Mouse (Mus musculus) thymus, adult 2 months (tissue): Measurements from ENCODE around the gene Atad1. TPM values are rescaled to one million over a fixed set of nuclear protein-coding genes. Genes with fewer than 3 reads are reported as not detected.
"Not testable (repeated sequence)": the region's sequence is repeated elsewhere in the genome, so short reads cannot be mapped to it uniquely, and the experiment has no call there.

Experiments used
- DNase-seq: peaks from one replicate; pipeline ENCODE4 v3.0.0; 2021
- H3K27ac ChIP-seq: fragments of 200-500 bp; 2 replicates; pipeline ENCODE4 v1.5.1; 2012; ENCODE audit warnings: low read length, control low read depth; ENCODE audit not compliant: control insufficient read depth, insufficient read depth
- H3K27me3 ChIP-seq: fragments of 200-500 bp; 2 replicates; pipeline ENCODE4 v1.6.1; 2012; ENCODE audit warnings: mild to moderate bottlenecking, low read length, moderate library complexity, mixed read lengths; ENCODE audit not compliant: control insufficient read depth, insufficient read depth
- H3K36me3 ChIP-seq: fragments of 200-500 bp; 2 replicates; pipeline ENCODE4 v1.6.1; 2012; ENCODE audit warnings: mild to moderate bottlenecking, low read length, moderate library complexity; ENCODE audit not compliant: control insufficient read depth, insufficient read depth
- H3K4me1 ChIP-seq: fragments of 200-500 bp; replicated peaks from 2 replicates; pipeline ENCODE4 v1.6.1; 2012; ENCODE audit warnings: low read length; ENCODE audit not compliant: control insufficient read depth, insufficient read depth
- H3K4me3 ChIP-seq: fragments of 200-500 bp; 2 replicates; pipeline ENCODE4 v1.5.1; 2012; ENCODE audit warnings: mild to moderate bottlenecking, low read length, control low read depth, moderate library complexity; ENCODE audit not compliant: control insufficient read depth, insufficient read depth
- CTCF ChIP-seq: fragments of 200-500 bp; IDR thresholded peaks from 2 replicates; pipeline ENCODE4 v1.5.1; 2012; ENCODE audit warnings: mild to moderate bottlenecking, control low read depth, low read length, moderate library complexity, borderline replicate concordance; ENCODE audit not compliant: control insufficient read depth, poor library complexity, insufficient read depth; ENCODE audit errors: extremely low read depth
- POLR2A ChIP-seq: fragments of 200-500 bp; IDR thresholded peaks from 2 replicates; pipeline ENCODE4 v1.6.1; 2012; ENCODE audit warnings: mild to moderate bottlenecking, low read length, control low read depth, moderate library complexity; ENCODE audit not compliant: control insufficient read depth, poor library complexity, insufficient read depth; ENCODE audit errors: extremely low read depth
- WGBS: fragments of 180-500 bp; shearing (Covaris S2); methylation state at CpG from one replicate; pipeline ENCODE4 v1.1.7; 2018; 5-methylcytosine and 5-hydroxymethylcytosine counted together
- polyA plus RNA-seq: library from polyadenylated mRNA; depleted of rRNA; stranded (reverse); fragments of >200 nt; gene quantifications from 2 replicates; pipeline ENCODE4 v1.2.3, GENCODE M21; 2012

Gene Atad1
- polyA plus RNA-seq, 1 experiment = 17.7 TPM

- no peak overlapping the region for H3K4me3 ChIP-seq
- no peak for DNase-seq
- peaks cover 4% of the 10 kb centered on the region for H3K4me1 ChIP-seq
- TF ChIP-seq POLR2A (no peak), CTCF (no peak)
- no peak overlapping the region for H3K27ac ChIP-seq
- H3K27me3 ChIP-seq = no peaks in the 10 kb centered on the region
- H3K36me3 ChIP-seq = peaks cover 26% of the 10 kb centered on the region
- WGBS = 99% methylated on average over 5 of the region's 5 CpGs
Measured at GRCm38 (mm10) chr19:32708996-32709395, 30.6 kb downstream of the Atad1 start.

DNA sequence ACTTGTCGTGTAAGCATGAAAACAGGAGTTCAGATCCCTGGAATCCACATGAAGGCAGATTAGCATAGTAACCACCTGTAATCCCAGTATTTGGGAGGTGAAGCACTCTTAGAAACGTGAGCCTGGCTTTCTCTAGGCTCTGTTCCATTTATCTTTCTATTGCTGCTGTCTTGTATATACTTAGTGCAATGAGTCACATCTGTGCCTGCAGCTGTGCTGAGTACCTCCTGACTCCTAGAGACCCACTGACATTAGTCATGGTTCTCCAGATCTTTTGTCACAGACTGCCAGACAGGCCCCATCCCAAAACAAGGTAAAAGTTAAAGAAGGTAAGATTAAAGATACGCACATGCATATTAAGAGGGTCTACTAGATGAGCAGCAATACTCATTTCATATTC is 37.4 kb downstream of the Atad1 start:
- H3K27me3 ChIP-seq = no peaks in the 10 kb centered on the region
- no peak for DNase-seq
- WGBS = 95% methylated on average over 3 of the region's 3 CpGs
- H3K27ac ChIP-seq = no peak overlapping the region
- H3K36me3 ChIP-seq = peaks cover 78% of the 10 kb centered on the region
- no peaks in the 10 kb centered on the region for H3K4me1 ChIP-seq
- no peak overlapping the region for H3K4me3 ChIP-seq
- TF ChIP-seq CTCF (no peak), POLR2A (no peak)

DNA sequence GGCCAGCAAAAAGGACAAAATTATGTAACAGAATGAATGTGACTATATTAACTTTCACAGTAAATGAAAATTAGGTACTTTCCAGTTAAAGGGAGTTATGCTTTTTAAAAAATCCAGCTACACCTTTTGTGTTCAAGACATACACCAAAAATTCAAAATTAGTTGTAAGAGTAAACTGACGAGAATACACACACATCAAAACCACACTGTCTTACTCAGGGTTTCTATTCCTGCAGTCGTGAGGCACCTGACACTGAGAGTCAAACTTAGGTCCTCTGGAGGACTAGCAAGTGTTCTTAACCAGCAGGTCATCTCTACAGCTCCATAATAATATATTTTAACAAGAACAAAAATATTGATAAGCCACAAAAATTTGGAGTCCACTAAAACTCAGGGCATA is 42.9 kb downstream of the Atad1 start:
- no peak for TF ChIP-seq CTCF
- no peak for TF ChIP-seq POLR2A
- H3K4me3 ChIP-seq = no peak overlapping the region
- peaks cover 89% of the 10 kb centered on the region for H3K36me3 ChIP-seq
- no peak for DNase-seq
- WGBS = 84% methylated on average over 2 of the region's 2 CpGs
- H3K27me3 ChIP-seq = no peaks in the 10 kb centered on the region
- no peaks in the 10 kb centered on the region for H3K4me1 ChIP-seq
- no peak overlapping the region for H3K27ac ChIP-seq

- H3K4me3 ChIP-seq = no peak overlapping the region
- 0 out of 2 replicates have a peak, but pooled peaks cover 2% of the 10 kb centered on the region for H3K4me1 ChIP-seq
- peaks cover 42% of the 10 kb centered on the region for H3K36me3 ChIP-seq
- H3K27ac ChIP-seq = no peak overlapping the region
- 45% methylated on average over 6 of the region's 6 CpGs for WGBS
- no peak for DNase-seq
- no peak for TF ChIP-seq CTCF
- TF ChIP-seq POLR2A = no peak
- no peaks in the 10 kb centered on the region for H3K27me3 ChIP-seq
Measured at GRCm38 (mm10) chr19:32689724-32690123, 49.9 kb downstream of the Atad1 start.

GRCm38 (mm10) chr19:32688227-32688626 is 51.4 kb downstream of the Atad1 start:
- not testable (repeated sequence) for DNase-seq, H3K27me3 ChIP-seq, H3K27ac ChIP-seq, H3K4me3 ChIP-seq, H3K4me1 ChIP-seq
- H3K36me3 ChIP-seq = peaks cover 38% of the 10 kb centered on the region
- WGBS = 86% methylated on average over 3 of the region's 3 CpGs

DNA sequence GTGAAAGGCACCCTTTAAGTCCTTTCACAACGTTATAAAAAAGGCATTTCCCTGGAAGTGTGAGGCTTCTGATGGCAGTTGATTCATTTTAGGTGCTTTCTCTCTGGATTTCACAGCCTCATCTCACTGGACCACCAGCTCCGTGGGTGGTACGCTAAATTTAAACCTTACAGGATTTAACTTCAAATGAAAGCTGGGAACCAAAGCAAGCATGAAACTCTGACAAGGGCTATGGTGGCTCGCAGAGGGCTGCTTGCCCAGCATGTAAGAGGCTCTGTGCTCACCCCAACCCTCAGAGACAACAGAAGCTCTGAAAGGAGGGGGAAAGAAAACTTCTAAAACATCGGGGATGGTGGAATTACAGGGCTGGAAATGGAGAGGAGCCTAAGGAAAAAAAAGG is 51.9 kb downstream of the Atad1 start:
- Histone ChIP-seq H3K4me3 (no peak overlapping the region), H3K27me3 (no peaks in the 10 kb centered on the region), H3K4me1 (peaks cover 2% of the 10 kb centered on the region; the same call in 1 of the 2 replicates), H3K36me3 (peaks cover 38% of the 10 kb centered on the region), H3K27ac (no peak overlapping the region)
- TF ChIP-seq CTCF = no peak
- no peak for TF ChIP-seq POLR2A
- 96% methylated on average over 5 of the region's 5 CpGs for WGBS
- DNase-seq = no peak

DNA sequence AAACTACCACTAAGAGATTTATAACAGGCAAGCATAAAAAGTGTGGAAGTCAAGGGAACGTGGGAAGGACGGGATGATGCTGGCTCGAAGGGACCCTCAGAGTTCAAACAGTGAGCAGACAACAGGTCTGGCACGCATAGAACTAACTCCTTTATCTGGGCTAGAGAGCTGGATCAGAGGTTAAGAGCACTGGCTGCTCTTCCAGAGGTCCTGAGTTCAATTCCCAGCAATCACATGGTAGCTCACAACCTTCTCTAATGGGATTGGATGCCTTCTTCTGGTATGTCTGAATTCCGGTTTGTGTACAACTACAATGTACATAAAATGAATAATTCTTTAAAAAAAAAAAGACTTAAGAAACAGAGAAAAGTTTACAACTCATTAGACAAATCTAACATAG is 56.5 kb downstream of the Atad1 start:
- Histone ChIP-seq H3K27me3 (no peaks in the 10 kb centered on the region), H3K36me3 (peaks cover 34% of the 10 kb centered on the region), H3K27ac (no peak overlapping the region), H3K4me3 (no peak overlapping the region), H3K4me1 (peaks cover 2% of the 10 kb centered on the region; the same call in 1 of the 2 replicates)
- no peak for DNase-seq
- no peak for TF ChIP-seq CTCF
- TF ChIP-seq POLR2A = no peak
- WGBS = 94% methylated on average over 5 of the region's 5 CpGs
